Mouse (Mus musculus) hindbrain, postnatal 0 days (tissue): Measurements from ENCODE around the gene Pabpn1l. TPM values are rescaled to one million over a fixed set of nuclear protein-coding genes. Genes with fewer than 3 reads are reported as not detected.

Experiments
- ATAC-seq: fragments of 200-750 bp; cut with Nextera tagmentation; 2 replicates; pipeline ENCODE4 v1.8.0; 2017; ENCODE audit warnings: mild to moderate bottlenecking, moderate TSS enrichment, moderate library complexity
- DNase-seq: peaks from one replicate; pipeline ENCODE4 v3.0.0-alpha.2; 2015; ENCODE audit warnings: low spot score
- H3K27ac ChIP-seq: fragments of 300-500 bp; sonication (generic); 2 replicates; pipeline ENCODE4 v1.5.1; 2014; ENCODE audit warnings: mild to moderate bottlenecking
- H3K27me3 ChIP-seq: fragments of 300-500 bp; sonication (generic); 2 replicates; pipeline ENCODE4 v1.6.1; 2014; ENCODE audit warnings: low read length, mixed read lengths; ENCODE audit not compliant: insufficient read depth
- H3K36me3 ChIP-seq: fragments of 300-500 bp; sonication (generic); 2 replicates; pipeline ENCODE4 v1.6.1; 2014; ENCODE audit warnings: low read length, mixed read lengths; ENCODE audit not compliant: insufficient read depth
- H3K4me1 ChIP-seq: fragments of 300-500 bp; sonication (generic); 2 replicates; pipeline ENCODE4 v1.6.1; 2014; ENCODE audit warnings: antibody characterized with exemption, low read length, mixed read lengths; ENCODE audit not compliant: insufficient read depth
- H3K4me2 ChIP-seq: fragments of 300-500 bp; sonication (generic); 2 replicates; pipeline ENCODE4 v1.6.1; 2014; ENCODE audit warnings: low read depth, mild to moderate bottlenecking, low read length, moderate library complexity, mixed read lengths
- H3K4me3 ChIP-seq: fragments of 300-500 bp; sonication (generic); 2 replicates; pipeline ENCODE4 v1.5.1; 2014; ENCODE audit warnings: low read length
- H3K9ac ChIP-seq: fragments of 300-500 bp; sonication (generic); replicated peaks from 2 replicates; pipeline ENCODE4 v1.6.1; 2014; ENCODE audit warnings: mild to moderate bottlenecking, low read length, moderate library complexity, mixed read lengths
- H3K9me3 ChIP-seq: fragments of 300-500 bp; sonication (generic); 2 replicates; pipeline ENCODE4 v1.6.1; 2016; ENCODE audit warnings: low read length, mixed read lengths
- CTCF ChIP-seq: IDR thresholded peaks from 2 replicates; pipeline ENCODE4 v1.5.1; 2016; ENCODE audit warnings: antibody characterized with exemption, control low read depth, low read depth
- WGBS: fragments of 180-500 bp; shearing (Covaris S2); extraction: QIAGEN DNeasy Blood & Tissue Kit; methylation state at CpG from one replicate; pipeline ENCODE4 v1.1.7; 2014; 5-methylcytosine and 5-hydroxymethylcytosine counted together
- polyA plus RNA-seq: library from polyadenylated mRNA; unstranded; fragments of >200 nt; fragmentation: Nextera tagmentation; extraction: Ambion mirVana; gene quantifications from 2 replicates; pipeline ENCODE4 v1.2.1, GENCODE M21; 2015
- total RNA-seq: library from RNA; depleted of rRNA; stranded (reverse); fragments of >200 nt; gene quantifications from 2 replicates; pipeline ENCODE4 v1.2.3, GENCODE M21; 2014

The Pabpn1l gene
- total and polyA plus RNA-seq, 2 experiments from 2014 or later = not detected

DNA sequence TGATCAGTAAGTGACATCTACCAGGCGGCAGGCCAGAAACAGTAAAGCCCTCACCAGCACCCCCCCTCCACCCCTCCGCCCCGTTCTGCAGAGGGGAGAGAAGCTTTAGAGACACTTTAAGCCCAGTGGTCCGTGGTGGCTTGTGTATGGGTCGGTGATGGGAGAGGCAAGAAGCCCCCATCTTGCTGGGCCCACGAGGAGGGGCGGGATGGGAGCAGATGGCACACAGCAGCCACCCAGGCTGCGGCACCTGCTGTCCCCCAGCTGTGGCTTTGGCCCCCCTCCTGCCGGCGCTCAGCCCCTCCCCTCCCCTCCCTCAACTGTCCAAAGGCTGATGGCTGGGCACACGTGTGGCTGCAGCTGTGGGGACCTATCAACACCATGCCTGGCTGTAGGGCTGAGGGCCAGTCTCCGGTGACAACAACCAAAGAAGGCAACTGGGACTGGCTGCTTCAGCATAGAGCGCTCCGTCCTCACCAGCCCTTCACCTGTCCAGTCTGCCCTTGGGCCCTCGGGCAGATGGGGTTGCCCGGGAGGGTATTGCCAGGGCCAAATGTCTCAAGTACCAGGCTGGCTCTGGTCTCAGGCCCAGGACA lies 28.9 kb upstream of the Pabpn1l start:
- DNase-seq (peak; percentile 45), ATAC-seq (peak; percentile 71)
- 52% methylated on average over 15 of the region's 16 CpGs for WGBS
- peaks cover 2% of the 10 kb centered on the region for H3K4me1 ChIP-seq
- no peaks in the 10 kb centered on the region for H3K9me3 ChIP-seq
- no peak overlapping the region for H3K4me2 ChIP-seq
- no peak for TF ChIP-seq CTCF
- no peak overlapping the region for H3K4me3 ChIP-seq
- no peaks in the 10 kb centered on the region for H3K27me3 ChIP-seq
- no peak overlapping the region for H3K27ac ChIP-seq
- peaks cover 11% of the 10 kb centered on the region for H3K36me3 ChIP-seq
- no peak overlapping the region for H3K9ac ChIP-seq

DNA sequence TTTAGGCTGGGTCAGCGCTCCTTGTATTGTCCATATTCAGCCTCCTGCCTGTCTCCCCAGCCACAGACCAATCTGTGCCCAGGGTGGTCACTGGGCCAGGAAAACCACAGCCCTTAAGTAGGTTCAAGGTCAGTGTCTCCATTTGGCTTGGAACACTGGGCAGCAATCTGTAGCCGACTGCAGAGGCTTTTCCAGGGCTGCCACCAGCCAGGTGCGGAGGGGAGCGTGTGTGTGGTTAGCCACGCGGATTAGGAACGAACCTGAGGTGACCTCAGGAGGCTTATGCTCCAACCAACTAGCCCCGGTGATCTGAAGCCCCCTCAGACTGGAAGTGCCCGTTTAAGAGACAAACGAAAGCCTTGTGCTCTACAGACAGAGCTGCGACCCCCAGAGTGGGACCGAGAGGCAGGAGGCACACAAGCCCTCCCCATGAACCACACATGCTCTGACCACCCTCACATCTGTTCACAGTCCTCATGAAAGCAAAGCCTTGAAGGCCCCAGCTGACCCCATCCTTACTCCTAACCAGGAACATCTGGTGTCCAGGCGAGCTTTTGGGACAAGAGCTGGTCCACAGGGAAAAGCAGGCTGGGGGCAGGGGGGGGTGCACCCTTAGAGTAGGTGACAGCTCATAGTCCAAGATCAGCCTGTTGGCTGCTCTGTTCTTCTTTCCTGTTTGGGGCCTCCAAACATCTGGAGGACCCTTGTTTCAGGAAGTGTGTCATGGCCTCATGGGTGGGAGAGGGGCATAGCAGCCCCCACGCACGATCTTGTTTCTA lies 25.8 kb upstream of the Pabpn1l start:
- peaks cover 11% of the 10 kb centered on the region for H3K36me3 ChIP-seq
- H3K9ac ChIP-seq = no peak overlapping the region
- H3K4me2 ChIP-seq = no peak overlapping the region
- no peak for DNase-seq
- ATAC-seq = no peak
- H3K4me1 ChIP-seq = no peaks in the 10 kb centered on the region; the same call in 1 of the 2 replicates
- no peaks in the 10 kb centered on the region for H3K27me3 ChIP-seq
- WGBS = 83% methylated on average over 15 of the region's 15 CpGs
- H3K27ac ChIP-seq = no peak overlapping the region
- no peak overlapping the region for H3K4me3 ChIP-seq
- no peaks in the 10 kb centered on the region for H3K9me3 ChIP-seq
- no peak for TF ChIP-seq CTCF

DNA sequence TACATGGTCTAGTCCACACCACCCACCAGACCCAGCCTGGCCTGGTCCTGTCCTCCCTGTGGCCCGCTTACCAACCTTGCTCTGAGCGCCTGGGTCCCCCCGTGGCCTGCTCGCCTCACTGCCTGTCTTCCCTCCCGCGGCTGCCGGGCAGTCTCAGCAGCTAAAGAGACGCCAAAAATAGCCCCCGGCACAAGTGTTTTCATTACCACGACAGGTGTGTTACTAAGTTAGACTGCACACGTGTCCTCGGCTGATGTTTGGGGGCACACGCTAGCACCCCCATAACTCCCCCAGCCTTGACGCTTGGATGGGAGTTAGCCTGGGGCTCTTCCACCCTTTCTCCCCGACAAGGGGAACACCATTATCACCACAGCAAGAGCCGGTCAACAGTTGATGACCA lies 23.8 kb upstream of the Pabpn1l start:
- peaks cover 11% of the 10 kb centered on the region for H3K36me3 ChIP-seq
- 86% methylated on average over 16 of the region's 16 CpGs for WGBS

DNA sequence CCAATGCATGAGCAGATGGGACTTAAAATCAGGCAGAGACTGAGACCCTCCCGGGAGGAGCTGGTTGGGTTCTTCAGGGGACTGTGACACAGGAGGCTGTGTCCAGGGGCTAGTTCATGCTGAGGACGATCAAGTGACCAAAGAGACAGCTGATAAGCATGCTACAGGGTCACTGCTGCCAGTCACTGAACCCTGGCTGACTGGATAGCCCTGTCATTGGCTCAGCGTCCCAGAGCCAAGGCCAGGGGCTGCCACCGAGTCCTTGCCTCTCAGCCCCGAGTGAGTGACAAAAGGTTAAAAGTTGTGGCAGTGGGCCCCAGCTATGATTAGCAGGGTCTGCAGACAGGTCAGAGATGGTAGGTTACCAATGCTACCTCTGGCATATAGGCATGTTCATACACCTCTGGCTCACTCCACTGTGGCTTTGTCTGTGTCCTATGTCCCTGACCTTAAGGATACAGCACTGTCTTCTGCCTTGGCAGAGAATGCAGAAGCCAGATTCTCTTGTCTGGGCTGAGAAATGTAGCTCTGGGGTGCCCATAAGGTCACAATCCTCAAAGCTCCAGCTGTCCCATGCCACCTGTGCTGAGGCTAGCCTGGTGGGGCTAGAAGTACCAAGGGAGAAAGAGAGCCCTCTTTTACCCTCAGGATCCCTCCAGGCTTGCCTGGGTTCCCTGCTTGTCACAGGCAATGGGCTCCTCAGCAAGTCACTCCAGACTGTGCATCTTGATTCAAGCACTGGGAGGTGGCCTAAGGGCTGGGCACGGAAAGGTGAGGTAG lies 21.8 kb upstream of the Pabpn1l start:
- H3K9me3 ChIP-seq = no peaks in the 10 kb centered on the region
- H3K36me3 ChIP-seq = peaks cover 11% of the 10 kb centered on the region
- no peak overlapping the region for H3K4me2 ChIP-seq
- H3K9ac ChIP-seq = no peak overlapping the region
- no peak overlapping the region for H3K4me3 ChIP-seq
- no peak for TF ChIP-seq CTCF
- H3K4me1 ChIP-seq = 0 out of 2 replicates have a peak, but pooled peaks cover 4% of the 10 kb centered on the region
- H3K27me3 ChIP-seq = no peaks in the 10 kb centered on the region
- DNase-seq (no peak), ATAC-seq (no peak)
- H3K27ac ChIP-seq = no peak overlapping the region
- 79% methylated on average over 6 of the region's 6 CpGs for WGBS

More for the DNA sequence above, 23.8 kb upstream of the Pabpn1l start:
- Histone ChIP-seq H3K4me1 (no peaks in the 10 kb centered on the region; the same call in 1 of the 2 replicates), H3K4me2 (no peak overlapping the region), H3K4me3 (no peak overlapping the region), H3K27me3 (no peaks in the 10 kb centered on the region), H3K9me3 (no peaks in the 10 kb centered on the region), H3K27ac (no peak overlapping the region), H3K9ac (no peak overlapping the region)
- DNase-seq (no peak), ATAC-seq (no peak)
- no peak for TF ChIP-seq CTCF

DNA sequence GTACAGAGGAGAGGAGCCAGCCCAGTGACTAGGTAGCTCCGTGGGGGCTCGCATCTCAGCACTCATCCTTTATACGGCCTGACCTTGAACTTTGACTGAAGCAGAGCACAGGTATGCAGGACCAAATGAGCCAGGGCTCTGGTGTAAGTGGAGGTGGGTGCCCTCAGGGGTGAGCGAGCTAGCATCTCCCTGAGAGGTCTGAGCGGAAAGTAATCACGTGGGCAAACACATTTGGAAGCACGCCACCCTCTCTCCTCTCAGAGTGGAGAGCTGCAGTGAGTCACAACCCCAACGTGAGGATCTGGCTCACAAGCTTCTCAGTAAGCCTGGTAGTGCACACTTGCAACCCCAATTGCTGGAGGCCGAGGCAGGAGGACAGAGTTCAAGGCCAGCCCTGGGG lies 19.5 kb upstream of the Pabpn1l start:
- Histone ChIP-seq H3K27me3 (no peaks in the 10 kb centered on the region), H3K4me3 (no peak overlapping the region), H3K4me1 (0 out of 2 replicates have a peak, but pooled peaks cover 4% of the 10 kb centered on the region), H3K9me3 (no peaks in the 10 kb centered on the region), H3K9ac (no peak overlapping the region), H3K4me2 (no peak overlapping the region), H3K27ac (no peak overlapping the region), H3K36me3 (peaks cover 5% of the 10 kb centered on the region; the same call in 1 of the 2 replicates)
- WGBS = 60% methylated on average over 9 of the region's 9 CpGs
- no peak for TF ChIP-seq CTCF
- no peak for DNase-seq
- ATAC-seq = no peak

DNA sequence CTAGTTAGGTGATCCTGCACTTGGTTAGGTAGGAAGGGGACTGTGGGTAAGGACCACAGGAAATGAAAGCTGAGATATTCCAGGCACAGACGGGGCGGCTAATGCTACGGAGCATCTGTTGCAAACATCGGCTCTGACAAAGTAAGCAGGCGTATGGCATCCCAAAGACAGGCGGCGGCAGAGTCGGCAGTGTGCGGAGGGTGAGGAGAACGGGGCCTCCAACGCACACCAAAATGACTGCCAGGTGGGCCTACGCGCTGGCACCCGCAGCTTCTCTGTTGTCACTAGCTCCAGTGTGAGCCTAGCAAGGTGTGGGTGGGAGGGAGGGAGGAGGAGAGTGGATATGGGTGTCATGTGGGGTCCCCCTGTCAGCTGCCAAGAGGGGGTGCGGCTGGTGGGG lies 18.9 kb upstream of the Pabpn1l start:
- DNase-seq = no peak
- no peaks in the 10 kb centered on the region for H3K27me3 ChIP-seq
- no peak for ATAC-seq
- no peak overlapping the region for H3K4me3 ChIP-seq
- no peak overlapping the region for H3K4me2 ChIP-seq
- H3K9me3 ChIP-seq = no peaks in the 10 kb centered on the region
- no peak overlapping the region for H3K9ac ChIP-seq
- peaks cover 11% of the 10 kb centered on the region; the same call in 1 of the 2 replicates for H3K36me3 ChIP-seq
- no peak overlapping the region for H3K27ac ChIP-seq
- TF ChIP-seq CTCF = 0 out of 2 replicates have a peak, but pooled peaks have one; percentile 5
- 71% methylated on average over 15 of the region's 15 CpGs for WGBS
- 0 out of 2 replicates have a peak, but pooled peaks cover 4% of the 10 kb centered on the region for H3K4me1 ChIP-seq
